Mouse (Mus musculus): ENCODE data around the gene Sgms2.

DNA sequence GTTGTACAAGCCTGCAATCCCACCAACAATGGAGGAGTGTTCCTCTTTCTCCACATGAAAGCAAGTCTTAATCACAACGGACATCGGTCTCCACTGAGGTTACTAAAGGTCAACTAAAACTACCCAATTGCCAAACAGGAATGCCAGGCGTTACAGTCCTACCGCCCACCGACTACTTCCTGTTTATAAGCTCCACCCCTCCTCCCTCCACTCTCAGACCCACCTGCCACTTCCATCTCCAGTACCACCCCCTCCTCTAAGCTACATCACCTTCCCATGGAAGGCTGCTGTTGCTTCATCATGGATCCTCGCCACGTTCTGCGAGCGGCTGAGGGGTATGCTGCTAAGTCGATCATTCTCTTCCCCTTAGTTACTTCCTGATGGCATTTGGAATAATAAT lies 15.2 kb downstream of the Sgms2 start:
- no peak for TF ChIP-seq CTCF (IDR thresholded peaks at IDR 0.05; ENCODE audit: low read depth)
- TF ChIP-seq EP300 (IDR thresholded peaks at IDR 0.05; ENCODE audit: low read depth), result no peak

Measured in liver, postnatal 0 days (tissue).